Mouse (Mus musculus) common myeloid progenitor, adult 5-6 weeks (primary cell): ENCODE data around the gene Apopt1. TPM values are rescaled to one million over a fixed set of nuclear protein-coding genes. Genes with fewer than 3 reads are reported as not detected.

Experiments
- ATAC-seq: replicated peaks from 2 replicates; pipeline ENCODE4 v1.8.0; 2016; ENCODE audit warnings: low read depth, mild to moderate bottlenecking, moderate TSS enrichment, inconsistent platforms; ENCODE audit not compliant: poor library complexity, severe bottlenecking
- total RNA-seq: library from RNA; stranded (forward); fragments of 200-1000, 187-1606 nt; gene quantifications from 2 replicates; pipeline ENCODE4 v1.2.3, GENCODE M21; 2017

Gene Apopt1
- total RNA-seq, 1 experiment from 2014 or later = 56.2 TPM

DNA sequence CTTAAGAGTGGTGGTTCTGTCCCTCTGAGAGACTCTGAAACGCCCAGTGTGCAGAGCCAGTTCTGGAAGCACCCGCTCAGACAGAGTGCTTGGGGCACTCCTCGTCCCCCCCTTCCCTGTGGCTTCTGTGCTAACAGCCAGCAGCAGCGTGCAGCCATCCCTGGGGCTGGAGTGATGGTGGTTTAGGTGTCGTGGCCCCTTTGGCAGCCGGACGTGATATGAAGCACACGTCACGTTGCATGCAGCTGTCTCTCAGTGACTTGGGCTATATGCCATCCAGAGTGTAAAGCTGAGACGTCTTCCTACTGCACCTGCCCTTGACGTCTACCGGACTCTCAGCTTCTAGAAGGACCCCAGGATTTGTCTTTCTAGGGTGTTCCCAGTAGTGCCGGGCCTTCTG lies 85.4 kb downstream of the Apopt1 start:
- ATAC-seq = no peak

DNA sequence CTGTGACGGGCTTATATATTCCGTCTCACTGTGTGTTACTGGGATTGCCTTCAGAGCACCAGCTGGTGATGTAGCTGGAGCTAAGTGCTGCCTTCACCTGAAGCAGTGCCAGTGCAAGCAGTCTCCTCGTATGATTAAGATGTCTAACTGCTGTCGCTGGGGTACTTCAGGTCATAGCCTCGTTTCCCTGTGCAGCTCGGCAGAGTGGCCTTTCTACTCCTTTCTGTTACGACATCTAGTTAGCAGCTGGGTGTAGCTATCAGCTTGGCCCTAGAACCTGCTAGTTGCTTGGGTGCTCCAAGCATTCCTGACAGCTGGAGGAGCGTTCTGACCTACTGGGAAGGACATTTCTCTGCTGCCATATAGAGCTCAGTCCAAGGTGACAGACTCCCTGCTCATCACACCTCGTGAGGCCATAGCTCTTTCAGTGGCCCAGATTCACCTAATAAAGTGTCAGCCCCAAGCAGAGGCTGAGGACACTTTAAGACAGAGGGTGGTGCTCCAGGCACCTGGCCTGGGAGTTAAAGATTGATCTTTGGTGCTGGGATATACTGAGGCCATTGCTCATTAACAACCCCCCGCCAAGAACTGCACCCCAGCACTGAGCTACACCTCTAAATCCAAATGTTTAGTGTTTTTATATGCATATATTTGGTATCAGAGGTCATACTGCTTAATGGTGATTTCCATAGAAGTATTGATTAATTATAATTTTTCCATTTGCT lies 87.6 kb downstream of the Apopt1 start:
- ATAC-seq = no peak

DNA sequence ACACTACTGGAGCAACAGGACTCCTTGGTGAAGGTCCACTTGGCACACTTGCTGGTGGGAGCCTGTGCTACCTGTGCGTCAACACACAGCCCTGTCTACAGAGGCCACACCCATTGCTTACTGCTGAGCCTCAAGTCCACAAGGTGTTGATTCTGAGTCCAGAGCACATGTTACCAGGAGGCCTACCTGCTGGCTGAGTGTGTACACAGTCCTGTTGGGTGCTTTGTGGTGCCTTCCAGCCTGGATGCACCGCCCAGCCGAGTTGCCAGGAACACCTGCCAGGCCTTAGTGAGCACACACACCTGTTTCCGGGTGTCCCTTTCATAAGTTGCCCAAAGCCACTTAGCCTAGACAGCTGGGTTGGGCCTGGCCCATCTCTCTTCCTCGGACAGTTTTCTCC lies 90.5 kb downstream of the Apopt1 start:
- no peak for ATAC-seq

Other genes starting within 250 kb of the Apopt1 start
- gene Gm266, start 227.4 kb upstream of the Apopt1 start, total RNA-seq = not detected in 2 replicates
- gene Eif5, start 175.2 kb upstream of the Apopt1 start, total RNA-seq = 309 and 347 TPM in 2 replicates
- 60.4 and 76.4 TPM in 2 replicates for gene Mark3, start 138.7 kb upstream of the Apopt1 start, total RNA-seq
- 1.1 and 2.8 TPM in 2 replicates for gene Ckb, start 40.9 kb upstream of the Apopt1 start, total RNA-seq
- 6.2 and 12.7 TPM in 2 replicates for gene Trmt61a, start 35.2 kb upstream of the Apopt1 start, total RNA-seq
- gene Bag5, start within 50 bp of the Apopt1 start, total RNA-seq = 38.3 and 44.9 TPM in 2 replicates
- 39.2 and 98.8 TPM in 2 replicates for gene Klc1, start 45.6 kb downstream of the Apopt1 start, total RNA-seq
- 6.6 and 8.4 TPM in 2 replicates for gene Xrcc3, start 100.6 kb downstream of the Apopt1 start, total RNA-seq
- gene Zfyve21, start 100.9 kb downstream of the Apopt1 start, total RNA-seq = 8.4 and 12.3 TPM in 2 replicates
- 12.7 and 18.3 TPM in 2 replicates for gene Ppp1r13b, start 194.8 kb downstream of the Apopt1 start, total RNA-seq